Mouse (Mus musculus) heart, embryonic 12.5 days (tissue): ENCODE measurements at regions not wholly inside any gene's neighbourhood (a gene's known extent, or its start where the extent isn't known, plus 50 kb on each side); places are given as distances from the start of the nearest gene placed in this dataset. TPM values are rescaled to one million over a fixed set of nuclear protein-coding genes. Genes with fewer than 3 reads are reported as not detected.

Experiments
- ATAC-seq: fragments of 200-750 bp; cut with Nextera tagmentation; 2 replicates; pipeline ENCODE4 v1.8.0; 2017; ENCODE audit warnings: moderate TSS enrichment, moderate library complexity; ENCODE audit not compliant: insufficient number of reproducible peaks, low FRiP score
- H3K27ac ChIP-seq: fragments of 300-500 bp; sonication (generic); 2 replicates; pipeline ENCODE4 v1.5.1; 2016; ENCODE audit warnings: mild to moderate bottlenecking, moderate library complexity; ENCODE audit not compliant: poor library complexity, severe bottlenecking
- H3K27me3 ChIP-seq: fragments of 300-500 bp; sonication (generic); replicated peaks from 2 replicates; pipeline ENCODE4 v1.6.1; 2016; ENCODE audit warnings: mild to moderate bottlenecking, moderate library complexity
- H3K36me3 ChIP-seq: fragments of 300-500 bp; sonication (generic); 2 replicates; pipeline ENCODE4 v1.6.1; 2016; ENCODE audit warnings: mild to moderate bottlenecking, moderate library complexity
- H3K4me1 ChIP-seq: fragments of 300-500 bp; sonication (generic); replicated peaks from 2 replicates; pipeline ENCODE4 v1.6.1; 2016; ENCODE audit warnings: mild to moderate bottlenecking
- H3K4me2 ChIP-seq: fragments of 300-500 bp; sonication (generic); 2 replicates; pipeline ENCODE4 v1.6.1; 2016; ENCODE audit warnings: mild to moderate bottlenecking, moderate library complexity
- H3K4me3 ChIP-seq: fragments of 300-500 bp; sonication (generic); 2 replicates; pipeline ENCODE4 v1.5.1; 2016; ENCODE audit warnings: mild to moderate bottlenecking
- H3K9ac ChIP-seq: fragments of 300-500 bp; sonication (generic); 2 replicates; pipeline ENCODE4 v1.6.1; 2016; ENCODE audit warnings: mild to moderate bottlenecking, moderate library complexity
- H3K9me3 ChIP-seq: fragments of 300-500 bp; sonication (generic); replicated peaks from 2 replicates; pipeline ENCODE4 v1.6.1; 2016; ENCODE audit warnings: mild to moderate bottlenecking, moderate library complexity
- WGBS: fragments of 180-500 bp; shearing (Covaris S2); methylation state at CpG from one replicate; pipeline ENCODE4 v1.1.7; 2016; 5-methylcytosine and 5-hydroxymethylcytosine counted together
- microRNA-seq: library from miRNA; unstranded; fragments of <30 nt; microRNA quantifications from one replicate; pipeline ENCODE4, GENCODE M21; 2017

- no peaks in the 10 kb centered on the region for H3K36me3 ChIP-seq
- H3K9ac ChIP-seq: no peak overlapping the region
- WGBS: 56% methylated on average over 2 of the region's 2 CpGs
- H3K9me3 ChIP-seq: 0 out of 2 replicates have a peak, but pooled peaks cover 3% of the 10 kb centered on the region
- H3K27me3 ChIP-seq: no peaks in the 10 kb centered on the region
- no peak for ATAC-seq
- H3K4me2 ChIP-seq: no peak overlapping the region
- H3K4me1 ChIP-seq: no peaks in the 10 kb centered on the region
- no peak overlapping the region for H3K27ac ChIP-seq
- no peak overlapping the region for H3K4me3 ChIP-seq
Observed at GRCm38 (mm10) chr10:46350196-46350595, 772.6 kb downstream of the Hace1 start.

GRCm38 (mm10) chr10:46356775-46357174 lies 779.1 kb downstream of the Hace1 start:
- H3K4me2 ChIP-seq: no peak overlapping the region
- 0 out of 2 replicates have a peak, but pooled peaks cover 3% of the 10 kb centered on the region for H3K9me3 ChIP-seq
- no peak overlapping the region for H3K4me3 ChIP-seq
- no peak overlapping the region for H3K27ac ChIP-seq
- H3K36me3 ChIP-seq: no peaks in the 10 kb centered on the region
- no peak for ATAC-seq
- no peak overlapping the region for H3K9ac ChIP-seq
- H3K4me1 ChIP-seq: no peaks in the 10 kb centered on the region
- no peaks in the 10 kb centered on the region for H3K27me3 ChIP-seq
- 49% methylated on average over 1 of the region's 1 CpGs for WGBS

- 78% methylated on average over 7 of the region's 7 CpGs for WGBS
- Histone ChIP-seq H3K4me1 (no peaks in the 10 kb centered on the region), H3K9me3 (0 out of 2 replicates have a peak, but pooled peaks cover 2% of the 10 kb centered on the region), H3K27ac (no peak overlapping the region), H3K9ac (no peak overlapping the region), H3K4me3 (no peak overlapping the region), H3K27me3 (no peaks in the 10 kb centered on the region), H3K36me3 (no peaks in the 10 kb centered on the region), H3K4me2 (no peak overlapping the region)
- ATAC-seq: no peak
Observed at GRCm38 (mm10) chr10:46373715-46374475, 796.3 kb downstream of the Hace1 start.

DNA sequence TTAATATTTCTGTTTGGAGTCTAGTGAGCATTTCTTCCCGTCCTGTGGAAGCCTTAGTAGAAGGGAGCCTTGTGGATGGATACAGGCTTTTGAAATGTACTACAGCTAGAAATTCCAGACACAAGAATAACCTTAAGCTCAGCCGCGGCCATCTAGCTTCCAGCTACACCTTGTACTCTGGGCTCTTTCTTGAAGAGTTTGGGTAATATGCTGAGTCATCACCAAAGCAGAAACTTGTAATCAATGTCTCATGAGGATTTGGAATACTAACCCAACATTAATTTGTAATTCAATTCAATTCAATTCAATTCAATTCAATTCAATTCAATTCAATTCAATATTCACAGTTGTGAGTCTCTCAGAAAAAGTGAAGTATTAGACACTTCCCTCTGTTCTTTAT lies 797.0 kb downstream of the Hace1 start:
- Histone ChIP-seq H3K9ac (no peak overlapping the region), H3K27ac (no peak overlapping the region), H3K4me2 (no peak overlapping the region), H3K36me3 (no peaks in the 10 kb centered on the region), H3K27me3 (no peaks in the 10 kb centered on the region), H3K9me3 (0 out of 2 replicates have a peak, but pooled peaks cover 2% of the 10 kb centered on the region), H3K4me1 (no peaks in the 10 kb centered on the region), H3K4me3 (no peak overlapping the region)
- ATAC-seq: no peak
- 83% methylated on average over 3 of the region's 3 CpGs for WGBS

DNA sequence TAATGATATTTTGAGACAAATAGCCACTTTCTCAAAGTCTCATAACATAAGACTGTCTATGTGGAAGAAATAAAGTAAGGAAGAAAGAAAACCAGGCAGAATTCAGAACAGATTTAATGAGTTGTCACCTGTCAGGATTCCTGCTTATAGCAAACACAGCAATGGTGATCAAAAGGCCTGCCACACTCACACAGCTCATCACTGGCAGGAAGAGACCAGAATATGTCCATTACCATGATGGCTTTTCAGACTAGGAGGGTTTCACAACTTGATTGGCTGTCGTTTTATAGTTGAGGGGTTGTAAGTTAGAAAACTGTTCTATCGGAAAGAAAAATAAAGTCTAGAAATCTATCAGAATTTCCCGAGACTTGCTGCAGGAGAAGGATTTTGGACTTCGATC lies 819.5 kb downstream of the Hace1 start:
- no peak overlapping the region for H3K4me2 ChIP-seq
- H3K36me3 ChIP-seq: no peaks in the 10 kb centered on the region
- H3K27ac ChIP-seq: no peak overlapping the region
- WGBS: 80% methylated on average over 4 of the region's 4 CpGs
- no peaks in the 10 kb centered on the region for H3K9me3 ChIP-seq
- no peaks in the 10 kb centered on the region for H3K27me3 ChIP-seq
- H3K4me1 ChIP-seq: no peaks in the 10 kb centered on the region
- no peak overlapping the region for H3K9ac ChIP-seq
- H3K4me3 ChIP-seq: no peak overlapping the region
- no peak for ATAC-seq

- Histone ChIP-seq H3K27me3 (no peaks in the 10 kb centered on the region), H3K9me3 (no peaks in the 10 kb centered on the region), H3K4me3 (no peak overlapping the region), H3K27ac (no peak overlapping the region), H3K4me1 (no peaks in the 10 kb centered on the region), H3K36me3 (no peaks in the 10 kb centered on the region), H3K4me2 (no peak overlapping the region), H3K9ac (no peak overlapping the region)
- no peak for ATAC-seq
- 62% methylated on average over 2 of the region's 2 CpGs for WGBS
Observed at GRCm38 (mm10) chr10:46403883-46404282, 826.3 kb downstream of the Hace1 start.

Small RNA genes lying in the stretch of these regions (microRNA-seq; reads per million reads assigned to microRNA genes)
- not detected for gene Gm27410
